In the genomic region with DNA sequence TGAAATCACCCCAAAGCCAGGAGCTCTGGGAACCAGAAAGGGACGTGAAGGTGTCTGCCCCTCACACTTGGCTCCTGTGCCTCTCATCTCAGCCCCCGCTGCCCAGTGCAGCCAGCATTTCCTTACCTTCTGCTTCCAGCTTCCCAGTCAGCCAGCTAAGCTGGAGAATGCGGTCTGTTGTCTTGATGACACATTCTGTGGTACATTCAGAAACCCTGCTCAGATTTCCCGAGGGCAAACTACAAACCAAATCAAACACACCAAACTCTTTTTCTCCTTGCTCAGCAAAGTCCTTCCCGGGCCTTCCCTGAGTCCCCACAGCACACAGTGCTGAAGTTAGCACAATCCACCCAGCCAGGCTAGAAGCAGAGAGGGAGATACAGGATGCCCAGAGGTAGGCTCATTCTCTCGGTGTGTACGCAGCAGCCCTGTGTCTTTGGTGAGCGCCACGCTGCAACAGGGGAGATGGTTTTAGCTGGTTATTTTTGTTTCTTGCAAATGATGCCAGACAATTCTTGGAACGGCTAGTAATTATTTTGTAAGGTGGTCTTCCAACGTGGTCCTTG, we compare ENCODE assay signal across 22 mouse cellular contexts. TPM values are rescaled to one million over a fixed set of nuclear protein-coding genes. Genes with fewer than 3 reads are reported as not detected.
DNase-seq lines count a peak whose midpoint lies in the region; ATAC-seq lines count a peak whose summit lies in the region.
"Had no signal": no experiment of that assay in that cellular context is flagged by ENCODE, and none has a peak within 500 bp of the region (broad histone marks: within the 10 kb centered on the region; RNA-seq: fewer than 3 reads in every experiment).

No protein-coding gene starts in this region.

- 61% methylated on average over 11 of the region's 11 CpGs for WGBS in embryonic facial prominence, embryonic 15.5 days

- H3K9ac ChIP-seq in embryonic facial prominence, embryonic 15.5 days = no peak overlapping the region
- H3K9ac ChIP-seq: forebrain, embryonic 12.5 days; liver, postnatal 0 days; midbrain, embryonic 12.5 days had no signal

- no peak overlapping the region for H3K4me3 ChIP-seq in embryonic facial prominence, embryonic 15.5 days (replicated peaks)
- H3K4me3 ChIP-seq: forebrain, embryonic 12.5 days; heart, embryonic 10.5 days; left cerebral cortex, adult 2 months; limb, embryonic 10.5 days; midbrain, embryonic 12.5 days had no signal

- no peaks in the 10 kb centered on the region for H3K27me3 ChIP-seq in embryonic facial prominence, embryonic 15.5 days
- H3K27me3 ChIP-seq: forebrain, embryonic 12.5 days; midbrain, embryonic 12.5 days had no signal

- peaks cover 9% of the 10 kb centered on the region; the same call in 1 of the 2 replicates for H3K4me1 ChIP-seq in embryonic facial prominence, embryonic 15.5 days
- H3K4me1 ChIP-seq: forebrain, embryonic 12.5 days; heart, embryonic 10.5 days; limb, embryonic 10.5 days; midbrain, embryonic 12.5 days had no signal

- ATAC-seq in embryonic facial prominence, embryonic 15.5 days (ENCODE audit: insufficient number of reproducible peaks, low FRiP score, low TSS enrichment, low read depth) = no peak
- ATAC-seq: inflammation-experienced regulatory T-cells, adult 6 months; liver, postnatal 0 days had no signal

- DNase-seq in gastrocnemius, postnatal 25 days = peak; percentile 26
- no peak for DNase-seq in gastrocnemius, postnatal 4 days (ENCODE audit: low spot score in 2 of 2)
- DNase-seq in 3134 (ENCODE audit: extremely low read depth, insufficient read length, low spot score) = peak; percentile 76
- DNase-seq in 3T3-L1 (ENCODE audit: low read depth, low spot score) = peak; percentile 98
- DNase-seq in heart, postnatal 36 days = no peak
- no peak for DNase-seq in right cerebral cortex, postnatal 10 days (ENCODE audit: low spot score in 2 of 2)
- DNase-seq: cerebellum, adult 9-10 months; heart, postnatal 10 days; kidney, adult 2 months; kidney, postnatal 14 days; liver, postnatal 0 days; lung, postnatal 10 days; right cerebral cortex, postnatal 14 days; thymus, adult 18-20 months had no signal

- H3K36me3 ChIP-seq in embryonic facial prominence, embryonic 15.5 days = peaks cover 9% of the 10 kb centered on the region
- H3K36me3 ChIP-seq: G1E had no signal

- intact Hi-C loops in heart, postnatal 36 days (cut with DNase I) = no loop called here

- peak overlapping the region; percentile 66 for H3K27ac ChIP-seq in embryonic facial prominence, embryonic 15.5 days (replicated peaks)
- H3K27ac ChIP-seq: forebrain, embryonic 12.5 days; heart, embryonic 10.5 days; left cerebral cortex, adult 2 months; limb, embryonic 10.5 days; midbrain, embryonic 12.5 days had no signal

- no peak overlapping the region for H3K4me2 ChIP-seq in embryonic facial prominence, embryonic 15.5 days (replicated peaks)
- H3K4me2 ChIP-seq: forebrain, embryonic 12.5 days; midbrain, embryonic 12.5 days had no signal

- no peaks in the 10 kb centered on the region for H3K9me3 ChIP-seq in embryonic facial prominence, embryonic 15.5 days (replicated peaks)
- H3K9me3 ChIP-seq: forebrain, embryonic 12.5 days; G1E; heart, embryonic 10.5 days; limb, embryonic 10.5 days; midbrain, embryonic 12.5 days had no signal

RNA-seq across cellular contexts. Expression of a gene that starts 20.4 kb away (rescaled TPM):
- 10 to 100 TPM in 1 of 2 experiments, 1 to 10 TPM in 1; 8.0 to 12.4 TPM for total RNA-seq in gastrocnemius, postnatal 25 days (2021)
- 10 to 100 TPM; 63.6 to 81.0 TPM for total RNA-seq in gastrocnemius, postnatal 4 days (2021)
- 30.6 and 34.5 TPM in 2 replicates for polyA plus RNA-seq in embryonic facial prominence, embryonic 15.5 days (2015; fragmentation: Nextera tagmentation; extraction: Ambion mirVana)
- 10 to 100 TPM in 1 of 2 experiments, 1 to 10 TPM in 1; 6.7 to 12.0 TPM for total RNA-seq in heart, postnatal 36 days (2021)
- polyA plus RNA-seq: G1E; inflammation-experienced regulatory T-cells, adult 6 months had no signal

Comparison
In these comparisons a context has a peak if more than half of its experiments do, and no peak if none do; other contexts are left out.
1. DNase-seq: peak in gastrocnemius, postnatal 25 days (single experiment), 3134 (single experiment) and 3T3-L1 (single experiment); none in gastrocnemius, postnatal 4 days (0 of 2), heart, postnatal 36 days (0 of 2) and right cerebral cortex, postnatal 10 days (0 of 2).
2. RNA of a gene that starts 20.4 kb away (total RNA-seq): 63.6 to 81.0 TPM in gastrocnemius, postnatal 4 days; 8.0 to 12.4 TPM in gastrocnemius, postnatal 25 days and 6.7 to 12.0 TPM in heart, postnatal 36 days; every median in the first group is over 4 times any median in the second.